Comparison of ENCODE assay signal across 13 mouse cellular contexts in genomic region chr9:91370191-91370708, GRCm38 (mm10). TPM values are rescaled to one million over a fixed set of nuclear protein-coding genes. Genes with fewer than 3 reads are reported as not detected.
DNase-seq lines count a peak whose midpoint lies in the region; ATAC-seq lines count a peak whose summit lies in the region.
"Had no signal": no experiment of that assay in that cellular context is flagged by ENCODE, and none has a peak within 500 bp of the region (broad histone marks: within the 10 kb centered on the region; RNA-seq: fewer than 3 reads in every experiment).

No protein-coding gene starts in this region.

- H3K4me3 ChIP-seq in forebrain, embryonic 13.5 days: peak overlapping the region; percentile 35
- peak overlapping the region; percentile 77 for H3K4me3 ChIP-seq in midbrain, embryonic 10.5 days
- peak overlapping the region; percentile 34 for H3K4me3 ChIP-seq in neural tube, embryonic 15.5 days (replicated peaks)
- H3K4me3 ChIP-seq: intestine, embryonic 15.5 days had no signal

- WGBS in forebrain, embryonic 13.5 days: 14% methylated on average over 6 of the region's 6 CpGs
- 8% methylated on average over 6 of the region's 6 CpGs for WGBS in midbrain, embryonic 10.5 days
- 16% methylated on average over 6 of the region's 6 CpGs for WGBS in neural tube, embryonic 15.5 days

- DNase-seq in embryo, embryonic 10 days (ENCODE audit: low spot score): peak; percentile 63
- no peak for DNase-seq in embryo, embryonic 10.5 days (ENCODE audit: low spot score)
- DNase-seq in midbrain, embryonic 10.5 days (ENCODE audit: low spot score): peak; percentile 24
- DNase-seq in spleen, postnatal 14 days (ENCODE audit: low spot score in 2 of 2): no peak
- no peak for DNase-seq in thymus, postnatal 14 days
- DNase-seq in gastrocnemius, postnatal 14 days: no peak
- DNase-seq: lung, adult 18-20 months; retina, postnatal 1 day had no signal

- no peaks in the 10 kb centered on the region for H3K9me3 ChIP-seq in forebrain, embryonic 13.5 days (replicated peaks)
- no peaks in the 10 kb centered on the region for H3K9me3 ChIP-seq in midbrain, embryonic 10.5 days (replicated peaks)
- no peaks in the 10 kb centered on the region for H3K9me3 ChIP-seq in neural tube, embryonic 15.5 days (replicated peaks)
- H3K9me3 ChIP-seq: intestine, embryonic 15.5 days had no signal

- peak overlapping the region; percentile 83 for H3K27ac ChIP-seq in forebrain, embryonic 13.5 days
- peak overlapping the region; percentile 95 for H3K27ac ChIP-seq in midbrain, embryonic 10.5 days (replicated peaks)
- H3K27ac ChIP-seq in neural tube, embryonic 15.5 days (replicated peaks): peak overlapping the region; percentile 95
- H3K27ac ChIP-seq: intestine, embryonic 15.5 days had no signal

- peak overlapping the region; percentile 50 for H3K4me2 ChIP-seq in forebrain, embryonic 13.5 days
- peak overlapping the region; percentile 45 for H3K4me2 ChIP-seq in neural tube, embryonic 15.5 days
- H3K4me2 ChIP-seq: intestine, embryonic 15.5 days had no signal

- intact Hi-C loops in gastrocnemius, postnatal 14 days (cut with DNase I; ENCODE audit: low total_unique reads): no loop called here

- no peaks in the 10 kb centered on the region for H3K4me1 ChIP-seq in forebrain, embryonic 13.5 days
- H3K4me1 ChIP-seq in midbrain, embryonic 10.5 days: peaks cover 65% of the 10 kb centered on the region
- 0 out of 2 replicates have a peak, but pooled peaks cover 4% of the 10 kb centered on the region for H3K4me1 ChIP-seq in neural tube, embryonic 15.5 days

- no peaks in the 10 kb centered on the region for H3K36me3 ChIP-seq in forebrain, embryonic 13.5 days (ENCODE audit: poor library complexity, severe bottlenecking)
- H3K36me3 ChIP-seq in midbrain, embryonic 10.5 days: no peaks in the 10 kb centered on the region
- no peaks in the 10 kb centered on the region for H3K36me3 ChIP-seq in neural tube, embryonic 15.5 days
- H3K36me3 ChIP-seq: intestine, embryonic 15.5 days had no signal

- peak overlapping the region; percentile 66 for H3K9ac ChIP-seq in forebrain, embryonic 13.5 days
- peak overlapping the region; percentile 38 for H3K9ac ChIP-seq in neural tube, embryonic 15.5 days (replicated peaks)
- H3K9ac ChIP-seq: intestine, embryonic 15.5 days had no signal

- ATAC-seq in forebrain, embryonic 13.5 days: no peak
- no peak for ATAC-seq in neural tube, embryonic 15.5 days (ENCODE audit: low FRiP score)
- ATAC-seq: intestine, embryonic 15.5 days had no signal

- peaks cover 87% of the 10 kb centered on the region for H3K27me3 ChIP-seq in forebrain, embryonic 13.5 days
- H3K27me3 ChIP-seq in midbrain, embryonic 10.5 days (ENCODE audit: low read depth, poor library complexity, severe bottlenecking): peaks cover 100% of the 10 kb centered on the region
- H3K27me3 ChIP-seq in neural tube, embryonic 15.5 days (replicated peaks): peaks cover 51% of the 10 kb centered on the region

RNA-seq across cellular contexts. Expression of gene Zic1, which starts 4.6 kb away (rescaled TPM):
- polyA plus RNA-seq in forebrain, embryonic 13.5 days (2015; fragmentation: Nextera tagmentation; extraction: Ambion mirVana): 10.8 and 15.1 TPM in 2 replicates
- 6.5 and 6.6 TPM in 2 replicates for polyA plus RNA-seq in midbrain, embryonic 10.5 days (2016; fragmentation: Nextera tagmentation; extraction: Ambion mirVana)
- 9.7 and 13.2 TPM in 2 replicates for polyA plus RNA-seq in neural tube, embryonic 15.5 days (2015; fragmentation: Nextera tagmentation; extraction: Ambion mirVana)
- total RNA-seq in gastrocnemius, postnatal 14 days (2021): 1 to 10 TPM in 1 of 2 experiments, under 1 TPM in 1; 0.47 to 3.9 TPM
- polyA plus RNA-seq: heart, embryonic 14.5 days; intestine, embryonic 15.5 days; large intestine, adult 2 months had no signal

RNA-seq across cellular contexts. Expression of gene Zic4, which starts 8.0 kb away (rescaled TPM):
- polyA plus RNA-seq in forebrain, embryonic 13.5 days (2015; fragmentation: Nextera tagmentation; extraction: Ambion mirVana): 48.4 and 62.0 TPM in 2 replicates
- polyA plus RNA-seq in midbrain, embryonic 10.5 days (2016; fragmentation: Nextera tagmentation; extraction: Ambion mirVana): 25.1 and 33.5 TPM in 2 replicates
- polyA plus RNA-seq in neural tube, embryonic 15.5 days (2015; fragmentation: Nextera tagmentation; extraction: Ambion mirVana): 28.3 and 44.9 TPM in 2 replicates
- under 1 TPM in 1 of 2 experiments, not detected in 1; 0.66 TPM for total RNA-seq in gastrocnemius, postnatal 14 days (2021)
- polyA plus RNA-seq: heart, embryonic 14.5 days; intestine, embryonic 15.5 days; large intestine, adult 2 months had no signal

Comparison
In these comparisons a context has a peak if more than half of its experiments do, and no peak if none do; other contexts are left out.
1. DNase-seq: peak in embryo, embryonic 10 days (single experiment) and midbrain, embryonic 10.5 days (single experiment); none in embryo, embryonic 10.5 days (single experiment), spleen, postnatal 14 days (0 of 2), thymus, postnatal 14 days (single experiment) and gastrocnemius, postnatal 14 days (single experiment).
2. Peak in every context shown above with its lines, with median percentiles within 50 percentile points of each other: H3K27ac ChIP-seq and H3K4me3 ChIP-seq.